Mouse (Mus musculus) midbrain, embryonic 16.5 days (tissue): ENCODE measurements around the gene Arpp19. TPM values are rescaled to one million over a fixed set of nuclear protein-coding genes. Genes with fewer than 3 reads are reported as not detected.

ENCODE experiments used
- ATAC-seq: fragments of 200-750 bp; cut with Nextera tagmentation; 2 replicates; pipeline ENCODE4 v1.8.0; 2017; ENCODE audit warnings: moderate TSS enrichment
- H3K27ac ChIP-seq: fragments of 300-500 bp; sonication (generic); 2 replicates; pipeline ENCODE4 v1.5.1; 2014; ENCODE audit warnings: mild to moderate bottlenecking, low read length, mixed read lengths
- H3K27me3 ChIP-seq: fragments of 300-500 bp; sonication (generic); 2 replicates; pipeline ENCODE4 v1.6.1; 2014; ENCODE audit warnings: low read depth, low read length, mixed read lengths; ENCODE audit not compliant: control insufficient read depth, insufficient read depth
- H3K36me3 ChIP-seq: fragments of 300-500 bp; sonication (generic); 2 replicates; pipeline ENCODE4 v1.6.1; 2014; ENCODE audit warnings: mild to moderate bottlenecking, low read length, moderate library complexity, mixed read lengths; ENCODE audit not compliant: control insufficient read depth, insufficient read depth
- H3K4me1 ChIP-seq: fragments of 300-500 bp; sonication (generic); 2 replicates; pipeline ENCODE4 v1.6.1; 2014; ENCODE audit warnings: mild to moderate bottlenecking, low read length, mixed read lengths; ENCODE audit not compliant: control insufficient read depth, insufficient read depth
- H3K4me2 ChIP-seq: fragments of 300-500 bp; sonication (generic); 2 replicates; pipeline ENCODE4 v1.6.1; 2014; ENCODE audit warnings: mild to moderate bottlenecking, low read length, mixed read lengths
- H3K4me3 ChIP-seq: fragments of 300-500 bp; sonication (generic); 2 replicates; pipeline ENCODE4 v1.5.1; 2014; ENCODE audit warnings: low read depth, mild to moderate bottlenecking, low read length, moderate library complexity, mixed read lengths
- H3K9ac ChIP-seq: fragments of 300-500 bp; sonication (generic); 2 replicates; pipeline ENCODE4 v1.6.1; 2014; ENCODE audit warnings: low read depth, low read length, mixed read lengths
- H3K9me3 ChIP-seq: fragments of 300-500 bp; sonication (generic); replicated peaks from 2 replicates; pipeline ENCODE4 v1.6.1; 2014; ENCODE audit warnings: mild to moderate bottlenecking, low read length, mixed read lengths; ENCODE audit not compliant: control insufficient read depth, poor library complexity, severe bottlenecking
- WGBS: fragments of 180-500 bp; shearing (Covaris S2); extraction: QIAGEN DNeasy Blood & Tissue Kit; methylation state at CpG from one replicate; pipeline ENCODE4 v1.1.7; 2014; 5-methylcytosine and 5-hydroxymethylcytosine counted together
- polyA plus RNA-seq: library from polyadenylated mRNA; unstranded; fragments of >200 nt; fragmentation: Nextera tagmentation; extraction: Ambion mirVana; gene quantifications from 2 replicates; pipeline ENCODE4 v1.2.1, GENCODE M21; 2015

Gene Arpp19
- polyA plus RNA-seq, 1 experiment from 2014 or later: 208 TPM

GRCm38 (mm10) chr9:75002262-75002661, 35.2 kb upstream of the Arpp19 start:
- 80% methylated on average over 3 of the region's 3 CpGs for WGBS
- no peak for ATAC-seq
- H3K27ac ChIP-seq: no peak overlapping the region
- no peaks in the 10 kb centered on the region for H3K9me3 ChIP-seq
- H3K4me3 ChIP-seq: no peak overlapping the region
- no peak overlapping the region for H3K9ac ChIP-seq
- H3K27me3 ChIP-seq: no peaks in the 10 kb centered on the region
- H3K4me2 ChIP-seq: no peak overlapping the region
- peaks cover 3% of the 10 kb centered on the region for H3K36me3 ChIP-seq
- H3K4me1 ChIP-seq: no peaks in the 10 kb centered on the region

GRCm38 (mm10) chr9:75004203-75004602, 33.2 kb upstream of the Arpp19 start:
- no peaks in the 10 kb centered on the region for H3K27me3 ChIP-seq
- ATAC-seq: no peak
- H3K4me2 ChIP-seq: no peak overlapping the region
- no peak overlapping the region for H3K27ac ChIP-seq
- H3K9ac ChIP-seq: no peak overlapping the region
- H3K36me3 ChIP-seq: peaks cover 11% of the 10 kb centered on the region
- H3K4me3 ChIP-seq: no peak overlapping the region
- H3K9me3 ChIP-seq: no peaks in the 10 kb centered on the region
- 88% methylated on average over 10 of the region's 10 CpGs for WGBS
- no peaks in the 10 kb centered on the region for H3K4me1 ChIP-seq

GRCm38 (mm10) chr9:75016591-75016990, 20.8 kb upstream of the Arpp19 start:
- Histone ChIP-seq H3K27ac (no peak overlapping the region), H3K4me2 (no peak overlapping the region), H3K36me3 (peaks cover 24% of the 10 kb centered on the region), H3K4me3 (no peak overlapping the region), H3K4me1 (no peaks in the 10 kb centered on the region), H3K27me3 (no peaks in the 10 kb centered on the region), H3K9me3 (no peaks in the 10 kb centered on the region), H3K9ac (no peak overlapping the region)
- no peak for ATAC-seq
- WGBS: 91% methylated on average over 2 of the region's 2 CpGs

- Histone ChIP-seq H3K4me2 (no peak overlapping the region), H3K27me3 (no peaks in the 10 kb centered on the region), H3K4me1 (no peaks in the 10 kb centered on the region), H3K9me3 (no peaks in the 10 kb centered on the region), H3K4me3 (no peak overlapping the region), H3K36me3 (peaks cover 30% of the 10 kb centered on the region), H3K27ac (no peak overlapping the region), H3K9ac (no peak overlapping the region)
- no peak for ATAC-seq
- 92% methylated on average over 6 of the region's 6 CpGs for WGBS
These were observed 18.2 kb upstream of the Arpp19 start for GRCm38 (mm10) chr9:75019181-75019580.

GRCm38 (mm10) chr9:75019592-75019991, 17.8 kb upstream of the Arpp19 start:
- peaks cover 30% of the 10 kb centered on the region for H3K36me3 ChIP-seq
- H3K9me3 ChIP-seq: no peaks in the 10 kb centered on the region
- no peaks in the 10 kb centered on the region for H3K27me3 ChIP-seq
- no peak overlapping the region for H3K9ac ChIP-seq
- H3K4me1 ChIP-seq: no peaks in the 10 kb centered on the region
- no peak overlapping the region for H3K27ac ChIP-seq
- ATAC-seq: no peak
- no peak overlapping the region for H3K4me2 ChIP-seq
- 89% methylated on average over 3 of the region's 3 CpGs for WGBS
- H3K4me3 ChIP-seq: no peak overlapping the region

- H3K4me2 ChIP-seq: no peak overlapping the region
- no peaks in the 10 kb centered on the region for H3K4me1 ChIP-seq
- H3K27me3 ChIP-seq: no peaks in the 10 kb centered on the region
- ATAC-seq: no peak
- H3K4me3 ChIP-seq: no peak overlapping the region
- H3K9me3 ChIP-seq: no peaks in the 10 kb centered on the region
- H3K36me3 ChIP-seq: peaks cover 31% of the 10 kb centered on the region
- no peak overlapping the region for H3K27ac ChIP-seq
- H3K9ac ChIP-seq: no peak overlapping the region
- 84% methylated on average over 4 of the region's 4 CpGs for WGBS
These were observed 16.9 kb upstream of the Arpp19 start for GRCm38 (mm10) chr9:75020561-75020960.

GRCm38 (mm10) chr9:75022546-75022945, 14.9 kb upstream of the Arpp19 start:
- H3K27ac ChIP-seq: no peak overlapping the region
- H3K4me2 ChIP-seq: no peak overlapping the region
- ATAC-seq: no peak
- H3K4me3 ChIP-seq: no peak overlapping the region
- no peak overlapping the region for H3K9ac ChIP-seq
- no peaks in the 10 kb centered on the region for H3K9me3 ChIP-seq
- no peaks in the 10 kb centered on the region for H3K4me1 ChIP-seq
- 88% methylated on average over 7 of the region's 7 CpGs for WGBS
- H3K36me3 ChIP-seq: peaks cover 28% of the 10 kb centered on the region
- H3K27me3 ChIP-seq: no peaks in the 10 kb centered on the region

GRCm38 (mm10) chr9:75023150-75023894, 14.1 kb upstream of the Arpp19 start:
- Histone ChIP-seq H3K4me3 (no peak overlapping the region), H3K27me3 (no peaks in the 10 kb centered on the region), H3K36me3 (peaks cover 28% of the 10 kb centered on the region), H3K9me3 (no peaks in the 10 kb centered on the region), H3K4me2 (no peak overlapping the region), H3K9ac (no peak overlapping the region), H3K4me1 (no peaks in the 10 kb centered on the region), H3K27ac (no peak overlapping the region)
- no peak for ATAC-seq
- WGBS: 86% methylated on average over 5 of the region's 5 CpGs

GRCm38 (mm10) chr9:75024089-75024488, 13.3 kb upstream of the Arpp19 start:
- Histone ChIP-seq H3K9me3 (no peaks in the 10 kb centered on the region), H3K9ac (no peak overlapping the region), H3K27me3 (no peaks in the 10 kb centered on the region), H3K4me2 (no peak overlapping the region), H3K4me1 (no peaks in the 10 kb centered on the region), H3K27ac (no peak overlapping the region), H3K4me3 (no peak overlapping the region), H3K36me3 (peaks cover 24% of the 10 kb centered on the region)
- WGBS: 62% methylated on average over 7 of the region's 7 CpGs
- no peak for ATAC-seq
